Mouse (Mus musculus): ENCODE data around the gene Msrb3.

- no peak for TF ChIP-seq GATA1 (IDR thresholded peaks at IDR 0.05; ENCODE audit: borderline replicate concordance, low read length)
- TF ChIP-seq CTCF (IDR thresholded peaks at IDR 0.05; ENCODE audit: low read depth, low read length), result no peak
- no peak for TF ChIP-seq GATA2 (IDR thresholded peaks at IDR 0.05; ENCODE audit: borderline replicate concordance, low read depth, low read length)
- TF ChIP-seq TAL1 (conservative IDR thresholded peaks at IDR 0.05; ENCODE audit: low read depth, low read length), result no peak
- no peak for TF ChIP-seq POLR2AphosphoS5 (IDR thresholded peaks at IDR 0.05; ENCODE audit: insufficient replicate concordance, low read depth, low read length)
Observed at GRCm38 (mm10) chr10:120810053-120810696, 88.7 kb downstream of the Msrb3 start.

Data from G1E (cell line).